Mouse (Mus musculus) thymus, adult 2 months (tissue): Measurements from ENCODE around the gene Actr2. TPM values are rescaled to one million over a fixed set of nuclear protein-coding genes. Genes with fewer than 3 reads are reported as not detected.

Experiments
- DNase-seq: peaks from one replicate; pipeline ENCODE4 v3.0.0; 2021
- H3K27ac ChIP-seq: fragments of 200-500 bp; 2 replicates; pipeline ENCODE4 v1.5.1; 2012; ENCODE audit warnings: low read length, control low read depth; ENCODE audit not compliant: control insufficient read depth, insufficient read depth
- H3K27me3 ChIP-seq: fragments of 200-500 bp; 2 replicates; pipeline ENCODE4 v1.6.1; 2012; ENCODE audit warnings: mild to moderate bottlenecking, low read length, moderate library complexity, mixed read lengths; ENCODE audit not compliant: control insufficient read depth, insufficient read depth
- H3K36me3 ChIP-seq: fragments of 200-500 bp; 2 replicates; pipeline ENCODE4 v1.6.1; 2012; ENCODE audit warnings: mild to moderate bottlenecking, low read length, moderate library complexity; ENCODE audit not compliant: control insufficient read depth, insufficient read depth
- H3K4me1 ChIP-seq: fragments of 200-500 bp; replicated peaks from 2 replicates; pipeline ENCODE4 v1.6.1; 2012; ENCODE audit warnings: low read length; ENCODE audit not compliant: control insufficient read depth, insufficient read depth
- H3K4me3 ChIP-seq: fragments of 200-500 bp; 2 replicates; pipeline ENCODE4 v1.5.1; 2012; ENCODE audit warnings: mild to moderate bottlenecking, low read length, control low read depth, moderate library complexity; ENCODE audit not compliant: control insufficient read depth, insufficient read depth
- CTCF ChIP-seq: fragments of 200-500 bp; IDR thresholded peaks from 2 replicates; pipeline ENCODE4 v1.5.1; 2012; ENCODE audit warnings: mild to moderate bottlenecking, control low read depth, low read length, moderate library complexity, borderline replicate concordance; ENCODE audit not compliant: control insufficient read depth, poor library complexity, insufficient read depth; ENCODE audit errors: extremely low read depth
- POLR2A ChIP-seq: fragments of 200-500 bp; IDR thresholded peaks from 2 replicates; pipeline ENCODE4 v1.6.1; 2012; ENCODE audit warnings: mild to moderate bottlenecking, low read length, control low read depth, moderate library complexity; ENCODE audit not compliant: control insufficient read depth, poor library complexity, insufficient read depth; ENCODE audit errors: extremely low read depth
- WGBS: fragments of 180-500 bp; shearing (Covaris S2); methylation state at CpG from one replicate; pipeline ENCODE4 v1.1.7; 2018; 5-methylcytosine and 5-hydroxymethylcytosine counted together
- polyA plus RNA-seq: library from polyadenylated mRNA; depleted of rRNA; stranded (reverse); fragments of >200 nt; gene quantifications from 2 replicates; pipeline ENCODE4 v1.2.3, GENCODE M21; 2012; rRNA removed

Gene Actr2
- polyA plus RNA-seq, 1 experiment, result 41.7 TPM

- H3K27me3 ChIP-seq, result no peaks in the 10 kb centered on the region
- H3K4me3 ChIP-seq, result no peak overlapping the region
- no peaks in the 10 kb centered on the region for H3K4me1 ChIP-seq
- H3K36me3 ChIP-seq, result peaks cover 28% of the 10 kb centered on the region
- whole genome bisulfite sequencing, result over 99% methylated on average over 14 of the region's 14 CpGs
- no peak for DNase-seq
- TF ChIP-seq CTCF (no peak), POLR2A (no peak)
- no peak overlapping the region for H3K27ac ChIP-seq
These were observed 89.7 kb downstream of the Actr2 start for GRCm38 (mm10) chr11:20022911-20023482.

DNA sequence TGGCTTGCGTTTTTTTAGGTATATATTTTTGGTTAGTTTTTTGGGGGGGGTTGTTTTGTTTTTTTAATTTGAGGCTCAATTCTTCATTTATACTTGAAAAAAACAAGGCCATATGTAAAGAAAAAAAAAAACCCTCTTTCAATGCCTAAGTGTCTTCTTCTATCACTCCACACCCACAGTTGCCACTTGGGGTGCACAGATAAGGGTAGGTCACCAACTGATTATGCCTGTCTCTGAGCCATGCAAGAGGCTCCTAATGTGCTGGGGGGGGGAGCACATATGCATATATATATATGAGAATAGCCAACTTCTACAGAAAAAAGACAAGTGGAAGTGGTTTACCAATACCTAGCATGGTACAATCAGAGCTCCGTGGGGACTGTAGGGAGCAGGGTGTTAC, 90.3 kb downstream of the Actr2 start:
- peaks cover 28% of the 10 kb centered on the region for H3K36me3 ChIP-seq

DNA sequence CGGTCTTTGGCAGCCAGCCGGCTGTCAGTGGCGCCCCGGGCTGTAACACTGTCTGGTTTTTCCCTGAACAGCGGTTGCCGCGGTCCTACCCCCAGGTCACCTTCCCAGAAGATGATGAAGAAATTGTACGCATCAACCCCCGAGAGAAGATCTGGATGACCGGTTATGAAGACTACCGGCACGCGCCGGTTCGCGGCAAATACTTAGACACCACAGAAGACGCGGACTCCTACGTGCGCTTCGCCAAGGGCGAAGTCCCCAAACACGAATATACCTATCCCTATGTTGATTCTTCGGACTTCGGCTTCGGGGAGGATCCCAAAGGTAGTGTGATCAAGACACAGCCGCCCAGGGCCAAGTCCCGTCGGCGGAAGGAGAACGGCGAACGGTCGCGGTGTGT, 92.0 kb downstream of the Actr2 start:
- WGBS, result 98% methylated on average over 35 of the region's 35 CpGs
- peaks cover 28% of the 10 kb centered on the region for H3K36me3 ChIP-seq

More for the DNA sequence above, 90.3 kb downstream of the Actr2 start:
- DNase-seq, result no peak
- TF ChIP-seq CTCF, result no peak
- no peak for TF ChIP-seq POLR2A
- Histone ChIP-seq H3K27me3 (no peaks in the 10 kb centered on the region), H3K4me3 (no peak overlapping the region), H3K4me1 (no peaks in the 10 kb centered on the region), H3K27ac (no peak overlapping the region)
- 91% methylated on average over 2 of the region's 2 CpGs for WGBS

GRCm38 (mm10) chr11:20018905-20019304, 93.8 kb downstream of the Actr2 start:
- H3K27me3 ChIP-seq, result no peaks in the 10 kb centered on the region
- H3K4me3 ChIP-seq, result no peak overlapping the region
- no peak overlapping the region for H3K27ac ChIP-seq
- H3K4me1 ChIP-seq, result no peaks in the 10 kb centered on the region
- TF ChIP-seq POLR2A, result no peak
- TF ChIP-seq CTCF, result no peak
- H3K36me3 ChIP-seq, result peaks cover 22% of the 10 kb centered on the region
- WGBS, result 95% methylated on average over 2 of the region's 2 CpGs
- DNase-seq, result no peak

More for the DNA sequence above, 92.0 kb downstream of the Actr2 start:
- Histone ChIP-seq H3K27me3 (no peaks in the 10 kb centered on the region), H3K4me3 (no peak overlapping the region), H3K27ac (no peak overlapping the region), H3K4me1 (no peaks in the 10 kb centered on the region)
- no peak for DNase-seq
- no peak for TF ChIP-seq POLR2A
- TF ChIP-seq CTCF, result no peak

GRCm38 (mm10) chr11:20017937-20018336, 94.8 kb downstream of the Actr2 start:
- Histone ChIP-seq H3K4me3 (no peak overlapping the region), H3K27ac (no peak overlapping the region), H3K27me3 (no peaks in the 10 kb centered on the region), H3K36me3 (peaks cover 22% of the 10 kb centered on the region), H3K4me1 (no peaks in the 10 kb centered on the region)
- WGBS, result 97% methylated on average over 13 of the region's 13 CpGs
- DNase-seq, result no peak
- TF ChIP-seq POLR2A (no peak), CTCF (no peak)

GRCm38 (mm10) chr11:20013366-20013765, 99.3 kb downstream of the Actr2 start:
- TF ChIP-seq CTCF, result no peak
- TF ChIP-seq POLR2A, result no peak
- DNase-seq, result no peak
- H3K4me1 ChIP-seq, result 0 out of 2 replicates have a peak, but pooled peaks cover 2% of the 10 kb centered on the region
- no peak overlapping the region for H3K4me3 ChIP-seq
- no peaks in the 10 kb centered on the region for H3K27me3 ChIP-seq
- H3K36me3 ChIP-seq, result peaks cover 10% of the 10 kb centered on the region
- H3K27ac ChIP-seq, result no peak overlapping the region
- 98% methylated on average over 3 of the region's 3 CpGs for WGBS

Other genes starting within 250 kb of the Actr2 start
- gene Spred2, start 188.5 kb downstream of the Actr2 start, polyA plus RNA-seq, result 25.4 and 34.0 TPM in 2 replicates
- 38.3 and 38.8 TPM in 2 replicates for gene Rab1a, start 88.5 kb upstream of the Actr2 start, polyA plus RNA-seq
- 31.6 and 33.6 TPM in 2 replicates for gene Cep68, start 136.5 kb upstream of the Actr2 start, polyA plus RNA-seq
- gene Slc1a4, start 219.8 kb upstream of the Actr2 start, polyA plus RNA-seq, result 4.7 and 4.8 TPM in 2 replicates